Mouse (Mus musculus) embryo, embryonic 9.5 days (tissue): ENCODE measurements around the gene Slc5a9.
"Not testable (repeated sequence)": the region's sequence is repeated elsewhere in the genome, so short reads cannot be mapped to it uniquely, and the experiment has no call there.

ENCODE experiments used
- DNase-seq: peaks from one replicate; pipeline ENCODE4 v3.0.0-alpha.2; 2017; ENCODE audit errors: extremely low spot score

Gene Slc5a9

GRCm38 (mm10) chr4:111902775-111903174, at the start of gene Slc5a9:
Gene Slc5a9 (minus strand): TSS chr4:111902918.
- no peak for DNase-seq

GRCm38 (mm10) chr4:111919092-111919491, 16.4 kb upstream of the Slc5a9 start, which contains the start of gene Skint8:
Gene Skint8 (plus strand): TSS chr4:111919392.
- DNase-seq, result no peak

- DNase-seq, result peak; percentile 12
Observed at GRCm38 (mm10) chr4:111907926-111908325, 5.2 kb upstream of the Slc5a9 start.

GRCm38 (mm10) chr4:111901473-111901872, 1.2 kb downstream of the Slc5a9 start:
- no peak for DNase-seq

GRCm38 (mm10) chr4:111900491-111900890, 2.2 kb downstream of the Slc5a9 start:
- not testable (repeated sequence) for DNase-seq

- no peak for DNase-seq
Observed at GRCm38 (mm10) chr4:111898566-111898965, 4.2 kb downstream of the Slc5a9 start.

GRCm38 (mm10) chr4:111897755-111898154, 5.0 kb downstream of the Slc5a9 start:
- DNase-seq, result no peak

- no peak for DNase-seq
Observed at GRCm38 (mm10) chr4:111892138-111892537, 10.6 kb downstream of the Slc5a9 start.

- peak; percentile 60 for DNase-seq
Observed at GRCm38 (mm10) chr4:111886607-111887006, 16.1 kb downstream of the Slc5a9 start.

- DNase-seq, result peak; percentile 58
Observed at GRCm38 (mm10) chr4:111886018-111886417, 16.7 kb downstream of the Slc5a9 start.

GRCm38 (mm10) chr4:111883543-111883942, 19.2 kb downstream of the Slc5a9 start:
- DNase-seq, result no peak

- DNase-seq, result peak; percentile 5
Observed at GRCm38 (mm10) chr4:111880112-111880875, 22.4 kb downstream of the Slc5a9 start.

GRCm38 (mm10) chr4:111867743-111868401, 34.8 kb downstream of the Slc5a9 start:
- no peak for DNase-seq

- no peak for DNase-seq
Observed at GRCm38 (mm10) chr4:111866701-111867100, 36.0 kb downstream of the Slc5a9 start.

GRCm38 (mm10) chr4:111852626-111853025, 50.1 kb downstream of the Slc5a9 start:
- DNase-seq, result no peak

- DNase-seq, result no peak
Observed at GRCm38 (mm10) chr4:111838882-111839281, 63.8 kb downstream of the Slc5a9 start.
